Mouse (Mus musculus) intestine, embryonic 16.5 days (tissue): Measurements from ENCODE around the gene Thoc5. TPM values are rescaled to one million over a fixed set of nuclear protein-coding genes. Genes with fewer than 3 reads are reported as not detected.

Source experiments
- ATAC-seq: fragments of 200-750 bp; cut with Nextera tagmentation; 2 replicates; pipeline ENCODE4 v1.8.0; 2017; ENCODE audit warnings: moderate TSS enrichment, moderate library complexity
- H3K27ac ChIP-seq: fragments of 300-500 bp; sonication (generic); 2 replicates; pipeline ENCODE4 v1.5.1; 2014; ENCODE audit warnings: mild to moderate bottlenecking, low read length
- H3K27me3 ChIP-seq: fragments of 300-500 bp; sonication (generic); replicated peaks from 2 replicates; pipeline ENCODE4 v1.6.1; 2014; ENCODE audit warnings: low read length, control low read depth, mixed read lengths; ENCODE audit not compliant: control insufficient read depth, insufficient read depth
- H3K36me3 ChIP-seq: fragments of 300-500 bp; sonication (generic); 2 replicates; pipeline ENCODE4 v1.6.1; 2014; ENCODE audit warnings: low read length, control low read depth; ENCODE audit not compliant: control insufficient read depth, insufficient read depth
- H3K4me1 ChIP-seq: fragments of 300-500 bp; sonication (generic); 2 replicates; pipeline ENCODE4 v1.6.1; 2014; ENCODE audit warnings: low read length, control low read depth, mixed read lengths; ENCODE audit not compliant: control insufficient read depth, insufficient read depth
- H3K4me2 ChIP-seq: fragments of 300-500 bp; sonication (generic); 2 replicates; pipeline ENCODE4 v1.6.1; 2014; ENCODE audit warnings: low read depth, low read length, control low read depth
- H3K4me3 ChIP-seq: fragments of 300-500 bp; sonication (generic); 2 replicates; pipeline ENCODE4 v1.5.1; 2014; ENCODE audit warnings: mild to moderate bottlenecking, low read length
- H3K9ac ChIP-seq: fragments of 300-500 bp; sonication (generic); 2 replicates; pipeline ENCODE4 v1.6.1; 2014; ENCODE audit warnings: low read depth, low read length
- H3K9me3 ChIP-seq: fragments of 300-500 bp; sonication (generic); 2 replicates; pipeline ENCODE4 v1.6.1; 2016; ENCODE audit warnings: low read length, control low read depth; ENCODE audit not compliant: control insufficient read depth
- WGBS: fragments of 180-500 bp; shearing (Covaris S2); extraction: QIAGEN DNeasy Blood & Tissue Kit; methylation state at CpG from one replicate; pipeline ENCODE4 v1.1.7; 2014; 5-methylcytosine and 5-hydroxymethylcytosine counted together
- polyA plus RNA-seq: library from polyadenylated mRNA; unstranded; fragments of >200 nt; fragmentation: Nextera tagmentation; extraction: Ambion mirVana; gene quantifications from 2 replicates; pipeline ENCODE4 v1.2.1, GENCODE M21; 2015

Gene Thoc5
- polyA plus RNA-seq, 1 experiment from 2014 or later, result 32.7 TPM

DNA sequence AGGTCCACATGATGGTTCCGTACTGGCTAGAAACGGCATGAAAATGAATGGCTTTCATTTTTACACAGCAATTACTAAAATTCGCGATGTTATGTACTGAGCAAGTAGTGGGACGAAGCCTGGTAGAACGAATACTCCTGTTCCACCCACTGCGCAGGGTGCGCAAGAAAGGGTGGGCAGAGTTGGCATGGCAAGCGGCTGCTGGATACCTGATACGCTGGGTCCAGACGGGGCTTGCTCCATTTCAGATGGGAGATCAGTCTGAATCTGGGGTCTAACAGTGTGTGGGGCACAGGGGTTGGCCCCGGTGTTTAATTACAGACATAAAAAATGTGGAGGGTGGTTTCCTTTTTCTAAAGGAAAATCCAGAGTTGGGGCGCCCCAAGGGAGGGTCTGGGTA is 51.4 kb downstream of the Thoc5 start:
- ATAC-seq, result peak; percentile 11; the same call in 1 of the 2 replicates
- Histone ChIP-seq H3K4me2 (peak overlapping the region; percentile 90), H3K27me3 (peaks cover 56% of the 10 kb centered on the region), H3K36me3 (no peaks in the 10 kb centered on the region), H3K27ac (no peak overlapping the region), H3K9me3 (no peaks in the 10 kb centered on the region), H3K9ac (no peak overlapping the region), H3K4me3 (peak overlapping the region; percentile 53), H3K4me1 (peaks cover 8% of the 10 kb centered on the region)
- 52% methylated on average over 13 of the region's 13 CpGs for WGBS

- H3K36me3 ChIP-seq, result no peaks in the 10 kb centered on the region
- H3K4me3 ChIP-seq, result peak overlapping the region; percentile 53
- no peaks in the 10 kb centered on the region for H3K9me3 ChIP-seq
- peak; percentile 82 for ATAC-seq
- peaks cover 56% of the 10 kb centered on the region for H3K27me3 ChIP-seq
- peak overlapping the region; percentile 90 for H3K4me2 ChIP-seq
- peaks cover 8% of the 10 kb centered on the region for H3K4me1 ChIP-seq
- no peak overlapping the region for H3K27ac ChIP-seq
- H3K9ac ChIP-seq, result peak overlapping the region; percentile 40
- WGBS, result under 1% methylated on average over 113 of the region's 120 CpGs
Observed at GRCm38 (mm10) chr11:4946947-4947812, 52.1 kb downstream of the Thoc5 start.

GRCm38 (mm10) chr11:4947813-4948174 is 52.7 kb downstream of the Thoc5 start, which contains the start of gene Nefh:
Nefh (minus strand) TSS chr11:4948064.
- peaks cover 56% of the 10 kb centered on the region for H3K27me3 ChIP-seq
- H3K4me1 ChIP-seq, result peaks cover 8% of the 10 kb centered on the region
- no peak within 1 kb of the TSS for H3K27ac ChIP-seq
- peak within 1 kb of the TSS; percentile 40 for H3K9ac ChIP-seq
- H3K4me2 ChIP-seq, result peak within 1 kb of the TSS; percentile 90
- ATAC-seq, result peak; percentile 30; the same call in 1 of the 2 replicates
- H3K4me3 ChIP-seq, result peak within 1 kb of the TSS; percentile 53
- under 1% methylated on average over 34 of the region's 41 CpGs for WGBS
- H3K36me3 ChIP-seq, result no peaks in the 10 kb centered on the region
- no peaks in the 10 kb centered on the region for H3K9me3 ChIP-seq

DNA sequence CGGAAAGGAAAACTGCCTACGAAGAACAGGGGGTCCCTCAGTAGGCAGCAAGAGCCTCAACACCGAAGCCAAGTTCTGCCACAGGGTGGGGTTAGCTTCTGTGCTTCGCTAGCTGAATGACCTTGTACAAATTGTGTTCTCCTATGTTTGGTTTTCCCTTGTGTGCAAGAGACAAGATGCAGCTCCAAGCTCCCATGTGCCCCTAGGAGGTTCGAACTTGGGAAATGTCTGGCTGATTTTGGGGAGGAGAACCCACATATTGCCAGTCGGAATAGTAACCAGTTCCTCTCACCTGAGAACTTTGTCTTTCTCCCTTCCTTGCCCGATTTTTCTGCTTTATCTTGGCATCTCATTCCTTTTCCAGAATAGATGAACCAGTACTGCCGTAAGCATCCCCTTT is 53.7 kb downstream of the Thoc5 start:
- Histone ChIP-seq H3K36me3 (no peaks in the 10 kb centered on the region), H3K4me1 (peaks cover 8% of the 10 kb centered on the region), H3K27ac (no peak overlapping the region), H3K9ac (no peak overlapping the region), H3K9me3 (no peaks in the 10 kb centered on the region), H3K4me3 (0 out of 2 replicates have a peak overlapping the region, but pooled peaks have one; percentile 3), H3K4me2 (no peak overlapping the region), H3K27me3 (peaks cover 64% of the 10 kb centered on the region)
- 38% methylated on average over 8 of the region's 8 CpGs for WGBS
- no peak for ATAC-seq

GRCm38 (mm10) chr11:4949256-4950044 is 54.3 kb downstream of the Thoc5 start:
- ATAC-seq, result no peak
- Histone ChIP-seq H3K9ac (no peak overlapping the region), H3K27ac (no peak overlapping the region), H3K4me2 (no peak overlapping the region), H3K9me3 (no peaks in the 10 kb centered on the region), H3K27me3 (peaks cover 65% of the 10 kb centered on the region), H3K4me3 (0 out of 2 replicates have a peak overlapping the region, but pooled peaks have one; percentile 3), H3K36me3 (no peaks in the 10 kb centered on the region), H3K4me1 (peaks cover 8% of the 10 kb centered on the region)
- 5% methylated on average over 23 of the region's 23 CpGs for WGBS

DNA sequence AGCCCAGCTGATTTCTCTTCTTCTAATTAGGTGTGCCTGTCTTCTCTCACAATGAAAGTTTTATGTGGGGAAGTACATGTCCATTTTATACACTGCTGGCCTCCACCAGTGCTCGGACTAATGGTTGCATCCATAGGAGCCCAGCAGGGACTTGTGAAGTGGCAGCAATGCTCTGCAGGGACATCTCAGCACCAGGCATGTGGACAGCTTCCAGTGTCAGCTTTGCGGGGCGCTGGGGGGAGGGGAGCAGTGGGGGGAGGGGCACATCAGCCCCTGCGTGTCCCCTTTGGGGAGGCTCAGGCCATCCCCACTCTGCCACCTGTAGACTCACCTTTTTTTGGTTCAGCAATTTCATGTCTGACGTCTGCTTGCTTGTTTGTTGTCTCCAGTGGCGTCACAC is 58.3 kb downstream of the Thoc5 start:
- Histone ChIP-seq H3K9me3 (no peaks in the 10 kb centered on the region), H3K4me3 (no peak overlapping the region), H3K4me2 (no peak overlapping the region), H3K36me3 (no peaks in the 10 kb centered on the region), H3K4me1 (no peaks in the 10 kb centered on the region; the same call in 1 of the 2 replicates), H3K27ac (no peak overlapping the region), H3K27me3 (peaks cover 32% of the 10 kb centered on the region), H3K9ac (no peak overlapping the region)
- no peak for ATAC-seq
- 6% methylated on average over 6 of the region's 6 CpGs for WGBS

- ATAC-seq, result no peak
- Histone ChIP-seq H3K9me3 (no peaks in the 10 kb centered on the region), H3K27ac (no peak overlapping the region), H3K4me1 (no peaks in the 10 kb centered on the region; the same call in 1 of the 2 replicates), H3K4me3 (no peak overlapping the region), H3K27me3 (peaks cover 27% of the 10 kb centered on the region), H3K36me3 (no peaks in the 10 kb centered on the region), H3K4me2 (no peak overlapping the region), H3K9ac (no peak overlapping the region)
- 3% methylated on average over 8 of the region's 8 CpGs for WGBS
Observed at GRCm38 (mm10) chr11:4953918-4954317, 58.8 kb downstream of the Thoc5 start.

DNA sequence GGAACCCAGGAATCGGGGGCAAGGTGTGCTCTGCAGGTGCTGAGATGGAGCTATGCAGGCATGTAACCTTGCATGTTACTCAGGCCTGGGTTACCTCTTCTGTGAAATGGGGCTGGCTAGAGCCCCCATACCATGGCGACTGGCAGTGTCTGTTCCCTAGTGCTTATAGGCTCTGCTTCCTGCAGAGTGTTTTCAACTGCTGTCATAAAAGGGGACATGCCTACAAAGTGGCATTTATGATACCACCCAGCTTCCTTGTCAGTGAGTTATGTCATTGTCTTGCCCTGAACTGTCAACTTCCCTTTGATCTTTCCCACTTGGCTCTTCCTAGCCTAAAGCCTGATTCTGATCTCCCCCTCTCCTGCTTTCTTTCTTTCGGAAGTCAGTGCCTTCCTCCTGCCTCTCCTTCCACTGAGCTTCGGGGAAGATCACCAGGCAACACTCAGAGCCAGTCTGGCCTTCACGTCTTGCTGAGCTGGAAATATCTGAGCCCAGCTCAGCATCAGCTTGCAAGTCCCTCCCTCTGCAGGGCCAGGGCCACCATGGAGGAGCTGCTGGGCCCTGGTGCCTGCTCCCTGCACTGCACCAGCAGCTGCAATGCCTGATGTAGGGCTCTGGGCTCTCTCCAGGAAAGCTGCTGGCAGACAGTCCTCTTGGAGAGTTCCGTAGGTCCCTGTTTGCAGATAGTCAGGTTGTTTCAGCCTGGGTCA is 68.1 kb downstream of the Thoc5 start:
- Histone ChIP-seq H3K4me2 (no peak overlapping the region), H3K27ac (no peak overlapping the region), H3K9ac (no peak overlapping the region), H3K27me3 (no peaks in the 10 kb centered on the region), H3K4me1 (no peaks in the 10 kb centered on the region), H3K4me3 (no peak overlapping the region), H3K9me3 (no peaks in the 10 kb centered on the region), H3K36me3 (no peaks in the 10 kb centered on the region)
- 43% methylated on average over 6 of the region's 6 CpGs for WGBS
- peak; percentile 55; the same call in 1 of the 2 replicates for ATAC-seq

GRCm38 (mm10) chr11:4966325-4966724 is 71.2 kb downstream of the Thoc5 start:
- no peak overlapping the region for H3K27ac ChIP-seq
- H3K36me3 ChIP-seq, result no peaks in the 10 kb centered on the region
- no peaks in the 10 kb centered on the region for H3K9me3 ChIP-seq
- no peak for ATAC-seq
- no peak overlapping the region for H3K9ac ChIP-seq
- no peaks in the 10 kb centered on the region for H3K27me3 ChIP-seq
- WGBS, result 48% methylated on average over 2 of the region's 2 CpGs
- no peaks in the 10 kb centered on the region for H3K4me1 ChIP-seq
- H3K4me3 ChIP-seq, result no peak overlapping the region
- H3K4me2 ChIP-seq, result no peak overlapping the region
